Mouse (Mus musculus) limb, embryonic 13.5 days (tissue): ENCODE data around the gene Muc3. TPM values are rescaled to one million over a fixed set of nuclear protein-coding genes. Genes with fewer than 3 reads are reported as not detected.
A peak's percentile ranks its signal among the peaks of the same experiment; 100 is the strongest.

ENCODE experiments used
- ATAC-seq: fragments of 200-750 bp; cut with Nextera tagmentation; 2 replicates; pipeline ENCODE4 v1.8.0; 2017; ENCODE audit warnings: low read depth, moderate number of reproducible peaks, moderate TSS enrichment; ENCODE audit not compliant: low FRiP score
- H3K27ac ChIP-seq: fragments of 300-500 bp; sonication (generic); 2 replicates; pipeline ENCODE4 v1.5.1; 2015; ENCODE audit warnings: inconsistent platforms, mild to moderate bottlenecking, moderate library complexity
- H3K27me3 ChIP-seq: fragments of 300-500 bp; sonication (generic); 2 replicates; pipeline ENCODE4 v1.6.1; 2015; ENCODE audit warnings: mild to moderate bottlenecking, inconsistent platforms
- H3K36me3 ChIP-seq: fragments of 300-500 bp; sonication (generic); 2 replicates; pipeline ENCODE4 v1.6.1; 2015; ENCODE audit warnings: inconsistent platforms, mild to moderate bottlenecking, moderate library complexity
- H3K4me1 ChIP-seq: fragments of 300-500 bp; sonication (generic); 2 replicates; pipeline ENCODE4 v1.6.1; 2015; ENCODE audit warnings: inconsistent platforms
- H3K4me2 ChIP-seq: fragments of 300-500 bp; sonication (generic); replicated peaks from 2 replicates; pipeline ENCODE4 v1.6.1; 2015; ENCODE audit warnings: inconsistent platforms, mild to moderate bottlenecking, moderate library complexity
- H3K4me3 ChIP-seq: fragments of 300-500 bp; sonication (generic); 2 replicates; pipeline ENCODE4 v1.5.1; 2015; ENCODE audit warnings: moderate library complexity, mild to moderate bottlenecking, inconsistent platforms
- H3K9ac ChIP-seq: fragments of 300-500 bp; sonication (generic); 2 replicates; pipeline ENCODE4 v1.6.1; 2015; ENCODE audit warnings: mild to moderate bottlenecking, inconsistent platforms
- H3K9me3 ChIP-seq: fragments of 300-500 bp; sonication (generic); 2 replicates; pipeline ENCODE4 v1.6.1; 2016; ENCODE audit warnings: inconsistent platforms
- WGBS: fragments of 180-500 bp; shearing (Covaris S2); methylation state at CpG from one replicate; pipeline ENCODE4 v1.1.7; 2015; 5-methylcytosine and 5-hydroxymethylcytosine counted together
- polyA plus RNA-seq: library from polyadenylated mRNA; unstranded; fragments of >200 nt; fragmentation: Nextera tagmentation; extraction: Ambion mirVana; gene quantifications from 2 replicates; pipeline ENCODE4 v1.2.1, GENCODE M21; 2015

The Muc3 gene
- polyA plus RNA-seq, 1 experiment from 2014 or later, result not detected

GRCm38 (mm10) chr5:137161853-137162252 lies 12.7 kb upstream of the Muc3 start:
- Histone ChIP-seq H3K9me3 (peaks cover 8% of the 10 kb centered on the region), H3K4me1 (no peaks in the 10 kb centered on the region), H3K9ac (no peak overlapping the region), H3K27me3 (no peaks in the 10 kb centered on the region; the same call in 1 of the 2 replicates), H3K4me3 (no peak overlapping the region), H3K27ac (no peak overlapping the region), H3K36me3 (no peaks in the 10 kb centered on the region), H3K4me2 (no peak overlapping the region)
- ATAC-seq, result no peak
- WGBS, result 79% methylated on average over 4 of the region's 4 CpGs

DNA sequence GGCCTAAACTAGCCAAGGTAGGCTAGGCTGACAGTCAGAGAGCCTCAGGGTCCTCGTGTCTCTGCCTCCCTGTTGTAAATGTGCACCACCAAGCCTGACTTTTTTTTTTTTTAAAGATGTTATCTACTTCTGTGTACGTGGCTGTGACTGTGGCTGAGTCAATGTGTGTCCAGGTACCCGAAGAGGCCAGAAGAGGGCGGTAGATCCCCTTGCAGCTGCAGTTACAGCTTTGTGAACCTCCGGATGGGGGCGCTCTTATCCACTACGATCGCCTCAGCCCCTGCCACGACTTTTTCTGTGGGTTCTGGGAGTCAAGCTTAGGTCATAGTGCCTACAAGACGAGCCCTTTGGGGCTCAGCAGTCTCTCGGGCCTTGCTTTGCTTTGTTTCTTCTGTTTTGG lies 10.3 kb upstream of the Muc3 start:
- Histone ChIP-seq H3K27me3 (no peaks in the 10 kb centered on the region), H3K4me1 (no peaks in the 10 kb centered on the region), H3K27ac (no peak overlapping the region), H3K9ac (no peak overlapping the region), H3K4me3 (no peak overlapping the region), H3K4me2 (no peak overlapping the region), H3K36me3 (no peaks in the 10 kb centered on the region), H3K9me3 (peaks cover 10% of the 10 kb centered on the region)
- no peak for ATAC-seq
- WGBS, result 31% methylated on average over 11 of the region's 11 CpGs

- 90% methylated on average over 5 of the region's 5 CpGs for WGBS
- Histone ChIP-seq H3K27ac (no peak overlapping the region), H3K4me2 (no peak overlapping the region), H3K9me3 (peaks cover 44% of the 10 kb centered on the region), H3K4me3 (no peak overlapping the region), H3K27me3 (no peaks in the 10 kb centered on the region), H3K36me3 (no peaks in the 10 kb centered on the region), H3K4me1 (no peaks in the 10 kb centered on the region), H3K9ac (no peak overlapping the region)
- ATAC-seq, result no peak
Measured at GRCm38 (mm10) chr5:137153289-137153688, 4.2 kb upstream of the Muc3 start.

GRCm38 (mm10) chr5:137152623-137153022 lies 3.5 kb upstream of the Muc3 start:
- Histone ChIP-seq H3K36me3 (no peaks in the 10 kb centered on the region), H3K9ac (no peak overlapping the region), H3K9me3 (peaks cover 44% of the 10 kb centered on the region), H3K4me3 (no peak overlapping the region), H3K4me1 (no peaks in the 10 kb centered on the region), H3K27ac (no peak overlapping the region), H3K4me2 (no peak overlapping the region), H3K27me3 (no peaks in the 10 kb centered on the region)
- ATAC-seq, result peak; percentile 66
- WGBS, result 52% methylated on average over 2 of the region's 2 CpGs

DNA sequence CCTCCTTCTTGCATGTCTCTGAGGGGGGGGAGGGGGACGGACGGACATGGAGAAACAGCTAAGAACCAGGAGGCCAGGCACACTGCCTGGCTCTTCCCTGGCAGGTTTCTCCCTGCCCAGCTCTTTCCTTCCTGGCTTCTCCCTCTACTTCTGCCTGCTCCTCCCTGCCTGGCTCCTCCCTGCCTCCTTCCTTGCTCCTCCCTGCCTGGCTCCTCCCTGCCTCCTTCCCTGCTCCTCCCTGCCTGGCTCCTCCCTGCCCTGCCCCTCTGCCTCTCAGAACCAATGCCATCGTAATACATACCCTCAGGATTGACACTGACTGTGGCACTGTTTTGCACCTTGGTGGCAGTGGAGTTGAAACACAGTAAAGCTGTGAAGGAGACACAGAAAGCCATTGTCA lies 8.3 kb downstream of the Muc3 start:
- H3K4me1 ChIP-seq, result no peaks in the 10 kb centered on the region

DNA sequence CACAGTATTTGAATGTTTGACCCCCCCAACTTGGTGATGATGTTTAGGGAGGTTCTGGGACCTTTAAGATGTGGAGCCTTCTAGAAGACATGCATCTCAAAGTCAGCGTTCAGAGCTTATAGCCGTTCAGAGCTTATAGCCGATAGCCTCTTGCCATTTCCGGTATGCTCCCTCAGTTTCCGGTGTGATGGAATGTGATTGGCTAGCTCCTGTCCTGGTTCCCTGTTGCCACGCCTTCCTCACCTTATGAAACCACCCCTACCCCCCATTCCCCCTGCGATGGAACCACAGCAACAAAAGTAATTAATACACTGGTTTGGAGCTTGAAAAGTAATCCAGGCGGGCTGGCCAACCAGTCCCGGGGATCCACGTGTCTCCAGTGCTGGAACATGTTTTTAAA lies 10.1 kb downstream of the Muc3 start:
- Histone ChIP-seq H3K4me2 (no peak overlapping the region), H3K36me3 (no peaks in the 10 kb centered on the region), H3K4me1 (no peaks in the 10 kb centered on the region), H3K4me3 (no peak overlapping the region), H3K27me3 (no peaks in the 10 kb centered on the region), H3K9ac (no peak overlapping the region), H3K27ac (no peak overlapping the region), H3K9me3 (no peaks in the 10 kb centered on the region)
- 80% methylated on average over 10 of the region's 10 CpGs for WGBS
- no peak for ATAC-seq

More for the DNA sequence above, 8.3 kb downstream of the Muc3 start:
- H3K27me3 ChIP-seq, result no peaks in the 10 kb centered on the region
- 18% methylated on average over 3 of the region's 3 CpGs for WGBS
- H3K27ac ChIP-seq, result no peak overlapping the region
- H3K9ac ChIP-seq, result no peak overlapping the region
- no peak overlapping the region for H3K4me3 ChIP-seq
- no peaks in the 10 kb centered on the region for H3K9me3 ChIP-seq
- no peak overlapping the region for H3K4me2 ChIP-seq
- no peaks in the 10 kb centered on the region for H3K36me3 ChIP-seq
- no peak for ATAC-seq

GRCm38 (mm10) chr5:137134959-137135358 lies 14.2 kb downstream of the Muc3 start:
- Histone ChIP-seq H3K36me3 (no peaks in the 10 kb centered on the region), H3K27ac (no peak overlapping the region), H3K4me2 (no peak overlapping the region), H3K4me1 (no peaks in the 10 kb centered on the region), H3K4me3 (no peak overlapping the region), H3K27me3 (no peaks in the 10 kb centered on the region), H3K9me3 (no peaks in the 10 kb centered on the region), H3K9ac (no peak overlapping the region)
- WGBS, result 32% methylated on average over 11 of the region's 11 CpGs
- no peak for ATAC-seq

DNA sequence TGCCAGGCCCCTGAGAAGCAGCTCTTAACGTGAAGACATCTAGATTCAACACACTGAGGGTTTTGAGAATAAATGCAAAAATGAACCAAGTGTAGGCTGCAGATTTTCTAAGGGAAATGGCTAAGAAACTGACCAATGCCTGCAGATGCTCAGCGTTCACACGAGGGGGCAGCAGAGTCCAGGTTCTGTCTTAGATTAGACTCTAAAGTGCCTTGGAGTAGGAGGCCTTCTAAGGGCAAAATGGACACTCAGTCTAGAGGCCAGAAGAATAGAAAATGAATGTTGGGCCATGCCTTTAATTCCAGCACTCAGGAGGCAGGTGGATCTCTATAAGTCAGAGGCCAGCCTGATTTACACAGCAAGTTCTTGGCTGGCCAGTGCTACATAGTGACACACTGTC lies 17.6 kb downstream of the Muc3 start:
- Histone ChIP-seq H3K4me2 (no peak overlapping the region), H3K9ac (no peak overlapping the region), H3K27me3 (no peaks in the 10 kb centered on the region), H3K9me3 (no peaks in the 10 kb centered on the region), H3K4me3 (no peak overlapping the region), H3K4me1 (peaks cover 9% of the 10 kb centered on the region), H3K36me3 (no peaks in the 10 kb centered on the region), H3K27ac (no peak overlapping the region)
- WGBS, result 0% methylated on average over 3 of the region's 3 CpGs
- no peak for ATAC-seq

GRCm38 (mm10) chr5:137129281-137129680 lies 19.8 kb downstream of the Muc3 start:
- no peak overlapping the region for H3K4me2 ChIP-seq
- no peaks in the 10 kb centered on the region for H3K27me3 ChIP-seq
- no peak for ATAC-seq
- H3K36me3 ChIP-seq, result no peaks in the 10 kb centered on the region
- no peak overlapping the region for H3K4me3 ChIP-seq
- peaks cover 9% of the 10 kb centered on the region for H3K4me1 ChIP-seq
- WGBS, result 13% methylated on average over 5 of the region's 5 CpGs
- H3K27ac ChIP-seq, result no peak overlapping the region
- no peaks in the 10 kb centered on the region for H3K9me3 ChIP-seq
- H3K9ac ChIP-seq, result peak overlapping the region; percentile 45; the same call in 1 of the 2 replicates

DNA sequence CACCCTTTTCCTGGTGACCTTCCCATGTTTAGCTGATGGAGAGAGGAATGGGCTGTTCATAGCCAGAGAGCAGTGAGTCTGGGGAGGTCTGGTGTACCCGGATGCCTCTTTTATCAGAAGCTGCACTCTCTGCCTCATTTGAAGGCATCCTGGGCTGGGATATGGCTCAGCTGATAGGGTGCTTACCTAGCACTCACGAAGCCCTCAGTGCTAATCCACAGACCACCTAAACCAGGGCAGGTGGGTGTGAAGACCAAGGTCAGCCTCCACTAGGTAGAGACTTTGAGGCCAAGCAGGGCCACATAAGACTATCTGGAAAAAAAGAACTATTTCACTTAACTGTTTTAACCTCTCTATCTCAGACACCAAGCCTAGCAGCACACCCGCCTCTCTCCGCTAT lies 25.6 kb downstream of the Muc3 start:
- no peaks in the 10 kb centered on the region for H3K36me3 ChIP-seq
- ATAC-seq, result no peak

GRCm38 (mm10) chr5:137122686-137123193 lies 26.4 kb downstream of the Muc3 start:
- Histone ChIP-seq H3K4me1 (0 out of 2 replicates have a peak, but pooled peaks cover 4% of the 10 kb centered on the region), H3K4me3 (no peak overlapping the region), H3K27me3 (no peaks in the 10 kb centered on the region), H3K9ac (no peak overlapping the region; the same call in 1 of the 2 replicates), H3K36me3 (no peaks in the 10 kb centered on the region), H3K27ac (no peak overlapping the region), H3K9me3 (no peaks in the 10 kb centered on the region), H3K4me2 (peak overlapping the region; percentile 21)
- ATAC-seq, result peak; percentile 51; the same call in 1 of the 2 replicates
- WGBS, result 10% methylated on average over 14 of the region's 14 CpGs

More for the DNA sequence above, 25.6 kb downstream of the Muc3 start:
- Histone ChIP-seq H3K27ac (no peak overlapping the region), H3K4me1 (0 out of 2 replicates have a peak, but pooled peaks cover 4% of the 10 kb centered on the region), H3K27me3 (no peaks in the 10 kb centered on the region), H3K4me3 (no peak overlapping the region), H3K9ac (no peak overlapping the region), H3K4me2 (no peak overlapping the region), H3K9me3 (no peaks in the 10 kb centered on the region)
- 75% methylated on average over 4 of the region's 4 CpGs for WGBS

- WGBS, result 71% methylated on average over 4 of the region's 4 CpGs
- no peaks in the 10 kb centered on the region for H3K9me3 ChIP-seq
- ATAC-seq, result no peak
Measured at GRCm38 (mm10) chr5:137121280-137121679, 27.8 kb downstream of the Muc3 start.

GRCm38 (mm10) chr5:137118878-137119277 lies 30.2 kb downstream of the Muc3 start:
- H3K9me3 ChIP-seq, result no peaks in the 10 kb centered on the region
- no peak overlapping the region for H3K27ac ChIP-seq
- H3K9ac ChIP-seq, result no peak overlapping the region
- peaks cover 20% of the 10 kb centered on the region for H3K4me1 ChIP-seq
- no peak for ATAC-seq
- H3K4me3 ChIP-seq, result no peak overlapping the region
- H3K36me3 ChIP-seq, result peaks cover 11% of the 10 kb centered on the region
- H3K4me2 ChIP-seq, result no peak overlapping the region
- no peaks in the 10 kb centered on the region for H3K27me3 ChIP-seq
- 76% methylated on average over 4 of the region's 4 CpGs for WGBS

More at GRCm38 (mm10) chr5:137121280-137121679, 27.8 kb downstream of the Muc3 start:
- no peaks in the 10 kb centered on the region for H3K36me3 ChIP-seq
- peaks cover 8% of the 10 kb centered on the region; the same call in 1 of the 2 replicates for H3K4me1 ChIP-seq
- no peaks in the 10 kb centered on the region for H3K27me3 ChIP-seq
- H3K4me2 ChIP-seq, result no peak overlapping the region
- no peak overlapping the region for H3K4me3 ChIP-seq
- no peak overlapping the region for H3K27ac ChIP-seq
- H3K9ac ChIP-seq, result no peak overlapping the region
